Mouse (Mus musculus) E14TG2a.4 (cell line): Measurements from ENCODE around the gene Frmd6.

Experiments
- H3K27me3 ChIP-seq: 2 replicates; pipeline ENCODE4 v1.6.1; 2014; ENCODE audit warnings: low read length, control low read depth; ENCODE audit not compliant: insufficient read depth
- H3K36me3 ChIP-seq: 2 replicates; pipeline ENCODE4 v1.6.1; 2014; ENCODE audit warnings: low read length, control low read depth; ENCODE audit not compliant: insufficient read depth
- H3K4me1 ChIP-seq: replicated peaks from 2 replicates; pipeline ENCODE4 v1.6.1; 2014; ENCODE audit warnings: low read depth, low read length, control low read depth
- H3K4me3 ChIP-seq: replicated peaks from 2 replicates; pipeline ENCODE4 v1.5.1; 2014; ENCODE audit warnings: mild to moderate bottlenecking, low read length
- H3K9me3 ChIP-seq: 2 replicates; pipeline ENCODE4 v1.6.1; 2014; ENCODE audit warnings: low read length, control low read depth
- CTCF ChIP-seq: conservative IDR thresholded peaks from 2 replicates; pipeline ENCODE4 v1.5.1; 2014; ENCODE audit warnings: low read length
- NANOG ChIP-seq: IDR thresholded peaks from 2 replicates; pipeline ENCODE4 v1.6.1; 2014; ENCODE audit warnings: borderline replicate concordance, low read length, mixed read lengths
- POU5F1 ChIP-seq: IDR thresholded peaks from 2 replicates; pipeline ENCODE4 v1.6.1; 2014; ENCODE audit warnings: low read length, borderline replicate concordance

Gene Frmd6

GRCm38 (mm10) chr12:70830982-70831566 lies 5.8 kb downstream of the Frmd6 start:
- no peak for TF ChIP-seq POU5F1
- no peak for TF ChIP-seq CTCF
- TF ChIP-seq NANOG: no peak
- H3K9me3 ChIP-seq: no peaks in the 10 kb centered on the region
- H3K4me3 ChIP-seq: no peak overlapping the region
- H3K36me3 ChIP-seq: no peaks in the 10 kb centered on the region
- H3K4me1 ChIP-seq: peaks cover 15% of the 10 kb centered on the region
- peaks cover 23% of the 10 kb centered on the region for H3K27me3 ChIP-seq

DNA sequence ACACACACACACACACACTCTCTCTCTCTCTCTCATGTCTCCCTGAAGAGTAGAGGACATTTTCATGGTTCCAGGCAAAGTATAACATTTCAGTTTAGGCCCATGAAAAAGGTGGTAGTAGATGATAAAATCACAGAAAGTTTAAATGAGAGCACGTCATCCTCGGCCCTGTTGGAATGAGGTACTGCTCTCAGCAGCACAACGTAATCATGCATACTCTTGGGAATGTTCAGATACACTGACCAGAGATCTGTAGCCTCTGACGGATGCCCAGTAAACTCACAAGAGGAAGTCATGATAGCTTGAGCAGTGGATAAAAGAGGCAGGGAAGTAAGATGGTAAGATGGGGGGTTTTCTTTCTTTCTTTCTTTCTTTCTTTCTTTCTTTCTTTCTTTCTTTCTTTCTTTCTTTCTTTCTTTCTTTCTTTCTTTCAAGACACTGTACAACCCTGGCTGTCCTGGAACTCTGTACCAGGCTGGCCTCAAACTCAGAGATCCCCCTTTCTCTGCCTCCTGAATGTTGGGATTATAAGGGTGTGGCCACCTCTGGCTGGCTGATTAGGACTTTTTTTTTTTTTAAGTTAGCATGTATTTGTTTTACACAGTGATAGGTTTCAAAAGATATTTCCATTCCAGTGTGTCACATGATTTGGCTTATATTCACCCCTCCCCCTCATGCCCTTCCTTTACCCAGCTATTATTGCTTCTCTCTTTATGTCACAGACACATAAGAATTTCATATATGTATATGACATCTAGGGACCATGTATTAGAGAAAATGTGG lies 7.1 kb downstream of the Frmd6 start:
- TF ChIP-seq CTCF: no peak
- TF ChIP-seq POU5F1: no peak
- no peak for TF ChIP-seq NANOG
- Histone ChIP-seq H3K9me3 (no peaks in the 10 kb centered on the region), H3K4me1 (peaks cover 2% of the 10 kb centered on the region; the same call in 1 of the 2 replicates), H3K27me3 (peaks cover 12% of the 10 kb centered on the region), H3K4me3 (no peak overlapping the region), H3K36me3 (no peaks in the 10 kb centered on the region)

- TF ChIP-seq POU5F1 (no peak), NANOG (no peak), CTCF (no peak)
- no peaks in the 10 kb centered on the region for H3K36me3 ChIP-seq
- H3K9me3 ChIP-seq: no peaks in the 10 kb centered on the region
- H3K4me1 ChIP-seq: 0 out of 2 replicates have a peak, but pooled peaks cover 4% of the 10 kb centered on the region
- H3K4me3 ChIP-seq: no peak overlapping the region
- peaks cover 7% of the 10 kb centered on the region for H3K27me3 ChIP-seq
Observed at GRCm38 (mm10) chr12:70833050-70833449, 7.7 kb downstream of the Frmd6 start.

- Histone ChIP-seq H3K4me3 (no peak overlapping the region), H3K9me3 (no peaks in the 10 kb centered on the region)
- TF ChIP-seq NANOG (no peak), POU5F1 (no peak), CTCF (no peak)
Observed at GRCm38 (mm10) chr12:70834043-70834442, 8.7 kb downstream of the Frmd6 start.

GRCm38 (mm10) chr12:70835004-70835403 lies 9.7 kb downstream of the Frmd6 start:
- Histone ChIP-seq H3K4me1 (0 out of 2 replicates have a peak, but pooled peaks cover 8% of the 10 kb centered on the region), H3K27me3 (peaks cover under 1% of the 10 kb centered on the region; the same call in 1 of the 2 replicates), H3K36me3 (no peaks in the 10 kb centered on the region), H3K9me3 (no peaks in the 10 kb centered on the region), H3K4me3 (no peak overlapping the region)
- TF ChIP-seq NANOG (no peak), POU5F1 (no peak), CTCF (no peak)

More at GRCm38 (mm10) chr12:70834043-70834442, 8.7 kb downstream of the Frmd6 start:
- H3K4me1 ChIP-seq: 0 out of 2 replicates have a peak, but pooled peaks cover 8% of the 10 kb centered on the region
- H3K27me3 ChIP-seq: peaks cover 2% of the 10 kb centered on the region; the same call in 1 of the 2 replicates
- no peaks in the 10 kb centered on the region for H3K36me3 ChIP-seq

DNA sequence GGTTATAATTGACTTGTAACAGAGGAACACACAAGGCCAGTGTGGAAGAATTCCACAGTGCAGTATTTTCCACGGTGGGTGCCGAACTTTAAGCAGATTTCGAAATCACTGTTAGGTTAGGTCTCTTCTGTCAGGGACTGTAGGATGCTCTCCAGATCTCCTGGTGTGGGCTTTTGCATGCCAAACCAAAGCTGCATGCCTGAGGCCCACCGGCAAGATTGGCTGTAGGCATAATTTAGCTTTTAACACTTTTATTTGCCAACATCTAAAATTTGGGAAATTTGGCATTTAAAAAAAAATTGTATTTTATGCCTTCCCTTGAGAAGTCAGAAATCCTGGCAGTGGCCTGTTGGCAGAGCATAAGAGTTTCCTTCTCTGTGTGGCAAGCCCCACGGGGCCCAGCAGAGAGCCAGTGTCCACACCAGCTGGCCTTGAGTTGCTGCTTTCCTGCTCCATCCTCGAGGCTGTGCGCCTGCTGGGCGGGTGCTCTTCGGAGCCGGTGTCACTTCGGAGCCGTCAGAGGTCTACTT lies 12.5 kb downstream of the Frmd6 start:
- no peak for TF ChIP-seq POU5F1
- no peak for TF ChIP-seq CTCF
- TF ChIP-seq NANOG: no peak

GRCm38 (mm10) chr12:70845371-70845770 lies 20.1 kb downstream of the Frmd6 start:
- Histone ChIP-seq H3K9me3 (no peaks in the 10 kb centered on the region), H3K4me3 (no peak overlapping the region), H3K4me1 (no peaks in the 10 kb centered on the region; the same call in 1 of the 2 replicates), H3K27me3 (no peaks in the 10 kb centered on the region), H3K36me3 (no peaks in the 10 kb centered on the region)
- TF ChIP-seq CTCF (no peak), NANOG (no peak), POU5F1 (no peak)

More for the DNA sequence above, 12.5 kb downstream of the Frmd6 start:
- Histone ChIP-seq H3K9me3 (no peaks in the 10 kb centered on the region), H3K4me3 (no peak overlapping the region), H3K27me3 (no peaks in the 10 kb centered on the region), H3K4me1 (0 out of 2 replicates have a peak, but pooled peaks cover 8% of the 10 kb centered on the region), H3K36me3 (no peaks in the 10 kb centered on the region)

GRCm38 (mm10) chr12:70849024-70849423 lies 23.7 kb downstream of the Frmd6 start:
- Histone ChIP-seq H3K4me1 (peaks cover 4% of the 10 kb centered on the region; the same call in 1 of the 2 replicates), H3K4me3 (no peak overlapping the region), H3K9me3 (no peaks in the 10 kb centered on the region), H3K36me3 (no peaks in the 10 kb centered on the region), H3K27me3 (no peaks in the 10 kb centered on the region)
- no peak for TF ChIP-seq NANOG
- no peak for TF ChIP-seq POU5F1
- no peak for TF ChIP-seq CTCF
